Mouse (Mus musculus): ENCODE data around the gene Fam166b. TPM values are rescaled to one million over a fixed set of nuclear protein-coding genes. Genes with fewer than 3 reads are reported as not detected.

Gene Fam166b
- polyA plus RNA-seq (2016; fragmentation: Nextera tagmentation; extraction: Ambion mirVana): 0.14 and 0.25 TPM in 2 replicates

- Histone ChIP-seq H3K9me3 (replicated peaks) (no peaks in the 10 kb centered on the region), H3K27ac (replicated peaks) (peak within 1 kb of the TSS; percentile 42; the same call in 1 of the 2 replicates), H3K4me1 (peaks cover 50% of the 10 kb centered on the region), H3K27me3 (ENCODE audit: low read depth, poor library complexity, severe bottlenecking) (peaks cover 73% of the 10 kb centered on the region), H3K4me3 (peak within 1 kb of the TSS; percentile 30; the same call in 1 of the 2 replicates), H3K36me3 (peaks cover 28% of the 10 kb centered on the region)
- 4% methylated on average over 10 of the region's 10 CpGs for whole genome bisulfite sequencing
- DNase-seq (ENCODE audit: low spot score): peak; percentile 41
These were observed at the start of gene Fam166b for GRCm38 (mm10) chr4:43428946-43429345. Fam166b (minus strand) TSS chr4:43429134.

GRCm38 (mm10) chr4:43478534-43478858, 49.6 kb upstream of the Fam166b start:
- peaks cover 9% of the 10 kb centered on the region; the same call in 1 of the 2 replicates for H3K4me1 ChIP-seq
- WGBS: 53% methylated on average over 8 of the region's 8 CpGs
- DNase-seq (ENCODE audit: low spot score): no peak
- no peaks in the 10 kb centered on the region for H3K9me3 ChIP-seq (replicated peaks)
- peaks cover 5% of the 10 kb centered on the region; the same call in 1 of the 2 replicates for H3K27me3 ChIP-seq (ENCODE audit: low read depth, poor library complexity, severe bottlenecking)
- H3K27ac ChIP-seq (replicated peaks): peak overlapping the region; percentile 80
- H3K4me3 ChIP-seq: peak overlapping the region; percentile 43
- H3K36me3 ChIP-seq: no peaks in the 10 kb centered on the region

- WGBS: 18% methylated on average over 11 of the region's 11 CpGs
- no peaks in the 10 kb centered on the region for H3K9me3 ChIP-seq (replicated peaks)
- peak overlapping the region; percentile 43 for H3K4me3 ChIP-seq
- peak; percentile 83 for DNase-seq (ENCODE audit: low spot score)
- H3K36me3 ChIP-seq: no peaks in the 10 kb centered on the region
- peaks cover 5% of the 10 kb centered on the region; the same call in 1 of the 2 replicates for H3K27me3 ChIP-seq (ENCODE audit: low read depth, poor library complexity, severe bottlenecking)
- peaks cover 9% of the 10 kb centered on the region; the same call in 1 of the 2 replicates for H3K4me1 ChIP-seq
- H3K27ac ChIP-seq (replicated peaks): peak overlapping the region; percentile 80
These were observed 49.1 kb upstream of the Fam166b start for GRCm38 (mm10) chr4:43477857-43478533.

- H3K4me3 ChIP-seq: no peak overlapping the region
- 90% methylated on average over 6 of the region's 6 CpGs for WGBS
- H3K27me3 ChIP-seq (ENCODE audit: low read depth, poor library complexity, severe bottlenecking): no peaks in the 10 kb centered on the region
- H3K4me1 ChIP-seq: peaks cover 9% of the 10 kb centered on the region; the same call in 1 of the 2 replicates
- no peaks in the 10 kb centered on the region for H3K36me3 ChIP-seq
- no peak overlapping the region for H3K27ac ChIP-seq (replicated peaks)
- DNase-seq (ENCODE audit: low spot score): no peak
- H3K9me3 ChIP-seq (replicated peaks): no peaks in the 10 kb centered on the region
These were observed 47.7 kb upstream of the Fam166b start for GRCm38 (mm10) chr4:43476604-43477003.

GRCm38 (mm10) chr4:43473636-43474035, 44.7 kb upstream of the Fam166b start:
- 83% methylated on average over 1 of the region's 1 CpGs for WGBS
- H3K9me3 ChIP-seq (replicated peaks): no peaks in the 10 kb centered on the region
- peaks cover 5% of the 10 kb centered on the region; the same call in 1 of the 2 replicates for H3K4me1 ChIP-seq
- no peak overlapping the region for H3K27ac ChIP-seq (replicated peaks)
- no peaks in the 10 kb centered on the region for H3K27me3 ChIP-seq (ENCODE audit: low read depth, poor library complexity, severe bottlenecking)
- no peak for DNase-seq (ENCODE audit: low spot score)
- no peak overlapping the region for H3K4me3 ChIP-seq
- no peaks in the 10 kb centered on the region for H3K36me3 ChIP-seq

- 91% methylated on average over 10 of the region's 10 CpGs for WGBS
- H3K4me1 ChIP-seq: no peaks in the 10 kb centered on the region
- H3K9me3 ChIP-seq (replicated peaks): no peaks in the 10 kb centered on the region
- no peak overlapping the region for H3K4me3 ChIP-seq
- H3K27me3 ChIP-seq (ENCODE audit: low read depth, poor library complexity, severe bottlenecking): no peaks in the 10 kb centered on the region
- no peaks in the 10 kb centered on the region for H3K36me3 ChIP-seq
- no peak for DNase-seq (ENCODE audit: low spot score)
- H3K27ac ChIP-seq (replicated peaks): no peak overlapping the region
These were observed 41.4 kb upstream of the Fam166b start for GRCm38 (mm10) chr4:43470301-43470700.

GRCm38 (mm10) chr4:43466872-43467271, 37.9 kb upstream of the Fam166b start:
- no peaks in the 10 kb centered on the region for H3K27me3 ChIP-seq (ENCODE audit: low read depth, poor library complexity, severe bottlenecking)
- H3K9me3 ChIP-seq (replicated peaks): no peaks in the 10 kb centered on the region
- WGBS: 93% methylated on average over 7 of the region's 7 CpGs
- no peak overlapping the region for H3K27ac ChIP-seq (replicated peaks)
- H3K36me3 ChIP-seq: no peaks in the 10 kb centered on the region
- H3K4me1 ChIP-seq: no peaks in the 10 kb centered on the region
- H3K4me3 ChIP-seq: no peak overlapping the region
- no peak for DNase-seq (ENCODE audit: low spot score)

- H3K27ac ChIP-seq (replicated peaks): no peak overlapping the region
- no peaks in the 10 kb centered on the region for H3K27me3 ChIP-seq (ENCODE audit: low read depth, poor library complexity, severe bottlenecking)
- H3K36me3 ChIP-seq: no peaks in the 10 kb centered on the region
- no peak for DNase-seq (ENCODE audit: low spot score)
- H3K4me3 ChIP-seq: no peak overlapping the region
- WGBS: 88% methylated on average over 6 of the region's 6 CpGs
- H3K9me3 ChIP-seq (replicated peaks): no peaks in the 10 kb centered on the region
- H3K4me1 ChIP-seq: no peaks in the 10 kb centered on the region
These were observed 37.0 kb upstream of the Fam166b start for GRCm38 (mm10) chr4:43465935-43466334.

- Histone ChIP-seq H3K4me3 (no peak overlapping the region), H3K9me3 (replicated peaks) (no peaks in the 10 kb centered on the region), H3K4me1 (peaks cover 7% of the 10 kb centered on the region; the same call in 1 of the 2 replicates), H3K27me3 (ENCODE audit: low read depth, poor library complexity, severe bottlenecking) (no peaks in the 10 kb centered on the region), H3K36me3 (no peaks in the 10 kb centered on the region), H3K27ac (replicated peaks) (no peak overlapping the region)
- no peak for DNase-seq (ENCODE audit: low spot score)
- 91% methylated on average over 5 of the region's 5 CpGs for WGBS
These were observed 34.2 kb upstream of the Fam166b start for GRCm38 (mm10) chr4:43463102-43463501.

GRCm38 (mm10) chr4:43457124-43457523, 28.2 kb upstream of the Fam166b start:
- Histone ChIP-seq H3K36me3 (no peaks in the 10 kb centered on the region), H3K27ac (replicated peaks) (no peak overlapping the region; the same call in 1 of the 2 replicates), H3K27me3 (ENCODE audit: low read depth, poor library complexity, severe bottlenecking) (peaks cover 44% of the 10 kb centered on the region), H3K4me3 (no peak overlapping the region), H3K9me3 (replicated peaks) (no peaks in the 10 kb centered on the region), H3K4me1 (peaks cover 34% of the 10 kb centered on the region)
- 23% methylated on average over 8 of the region's 8 CpGs for WGBS
- no peak for DNase-seq (ENCODE audit: low spot score)

- H3K9me3 ChIP-seq (replicated peaks): no peaks in the 10 kb centered on the region
- H3K4me1 ChIP-seq: peaks cover 34% of the 10 kb centered on the region
- H3K36me3 ChIP-seq: no peaks in the 10 kb centered on the region
- H3K27ac ChIP-seq (replicated peaks): no peak overlapping the region
- H3K4me3 ChIP-seq: no peak overlapping the region
- DNase-seq (ENCODE audit: low spot score): no peak
- 24% methylated on average over 4 of the region's 4 CpGs for WGBS
- H3K27me3 ChIP-seq (ENCODE audit: low read depth, poor library complexity, severe bottlenecking): peaks cover 50% of the 10 kb centered on the region
These were observed 27.5 kb upstream of the Fam166b start for GRCm38 (mm10) chr4:43456470-43456869.

- 33% methylated on average over 20 of the region's 20 CpGs for WGBS
- peaks cover 52% of the 10 kb centered on the region for H3K27me3 ChIP-seq (ENCODE audit: low read depth, poor library complexity, severe bottlenecking)
- no peak for DNase-seq (ENCODE audit: low spot score)
- H3K4me3 ChIP-seq: peak within 1 kb of the TSS; percentile 52
- H3K9me3 ChIP-seq (replicated peaks): no peaks in the 10 kb centered on the region
- H3K4me1 ChIP-seq: peaks cover 27% of the 10 kb centered on the region
- no peaks in the 10 kb centered on the region for H3K36me3 ChIP-seq
- H3K27ac ChIP-seq (replicated peaks): peak within 1 kb of the TSS; percentile 61; the same call in 1 of the 2 replicates
These were observed 25.3 kb upstream of the Fam166b start, which contains the start of gene Cd72 for GRCm38 (mm10) chr4:43454041-43454836. Cd72 (minus strand) TSS chr4:43454628.

GRCm38 (mm10) chr4:43453413-43453812, 24.5 kb upstream of the Fam166b start:
- peak overlapping the region; percentile 61; the same call in 1 of the 2 replicates for H3K27ac ChIP-seq (replicated peaks)
- H3K9me3 ChIP-seq (replicated peaks): no peaks in the 10 kb centered on the region
- peaks cover 27% of the 10 kb centered on the region for H3K4me1 ChIP-seq
- H3K36me3 ChIP-seq: peaks cover 3% of the 10 kb centered on the region
- H3K27me3 ChIP-seq (ENCODE audit: low read depth, poor library complexity, severe bottlenecking): peaks cover 52% of the 10 kb centered on the region
- DNase-seq (ENCODE audit: low spot score): peak; percentile 44
- under 1% methylated on average over 18 of the region's 18 CpGs for WGBS
- H3K4me3 ChIP-seq: peak overlapping the region; percentile 52
